Mouse (Mus musculus) midbrain, embryonic 12.5 days (tissue): ENCODE data around the gene Traf3ip2. TPM values are rescaled to one million over a fixed set of nuclear protein-coding genes. Genes with fewer than 3 reads are reported as not detected.

Experiments used
- ATAC-seq: fragments of 200-750 bp; cut with Nextera tagmentation; 2 replicates; pipeline ENCODE4 v1.8.0; 2017; ENCODE audit warnings: low read depth, moderate TSS enrichment, moderate library complexity; ENCODE audit not compliant: low FRiP score
- H3K27ac ChIP-seq: fragments of 300-500 bp; sonication (generic); replicated peaks from 2 replicates; pipeline ENCODE4 v1.5.1; 2016; ENCODE audit warnings: mild to moderate bottlenecking
- H3K27me3 ChIP-seq: fragments of 300-500 bp; sonication (generic); 2 replicates; pipeline ENCODE4 v1.6.1; 2016; ENCODE audit warnings: mild to moderate bottlenecking
- H3K36me3 ChIP-seq: fragments of 300-500 bp; sonication (generic); 2 replicates; pipeline ENCODE4 v1.6.1; 2016
- H3K4me1 ChIP-seq: fragments of 300-500 bp; sonication (generic); 2 replicates; pipeline ENCODE4 v1.6.1; 2016
- H3K4me2 ChIP-seq: fragments of 300-500 bp; sonication (generic); replicated peaks from 2 replicates; pipeline ENCODE4 v1.6.1; 2016; ENCODE audit warnings: mild to moderate bottlenecking, moderate library complexity
- H3K4me3 ChIP-seq: fragments of 300-500 bp; sonication (generic); 2 replicates; pipeline ENCODE4 v1.5.1; 2016; ENCODE audit warnings: mild to moderate bottlenecking
- H3K9ac ChIP-seq: fragments of 300-500 bp; sonication (generic); replicated peaks from 2 replicates; pipeline ENCODE4 v1.6.1; 2016; ENCODE audit warnings: mild to moderate bottlenecking, moderate library complexity
- H3K9me3 ChIP-seq: fragments of 300-500 bp; sonication (generic); 2 replicates; pipeline ENCODE4 v1.6.1; 2016; ENCODE audit warnings: mild to moderate bottlenecking
- WGBS: fragments of 180-500 bp; shearing (Covaris S2); methylation state at CpG from one replicate; pipeline ENCODE4 v1.1.7; 2016; 5-methylcytosine and 5-hydroxymethylcytosine counted together
- polyA plus RNA-seq: library from polyadenylated mRNA; unstranded; fragments of >200 nt; fragmentation: Nextera tagmentation; extraction: Ambion mirVana; gene quantifications from 2 replicates; pipeline ENCODE4 v1.2.1, GENCODE M21; 2016

Traf3ip2 gene
- polyA plus RNA-seq, 1 experiment from 2014 or later = 6.1 TPM

DNA sequence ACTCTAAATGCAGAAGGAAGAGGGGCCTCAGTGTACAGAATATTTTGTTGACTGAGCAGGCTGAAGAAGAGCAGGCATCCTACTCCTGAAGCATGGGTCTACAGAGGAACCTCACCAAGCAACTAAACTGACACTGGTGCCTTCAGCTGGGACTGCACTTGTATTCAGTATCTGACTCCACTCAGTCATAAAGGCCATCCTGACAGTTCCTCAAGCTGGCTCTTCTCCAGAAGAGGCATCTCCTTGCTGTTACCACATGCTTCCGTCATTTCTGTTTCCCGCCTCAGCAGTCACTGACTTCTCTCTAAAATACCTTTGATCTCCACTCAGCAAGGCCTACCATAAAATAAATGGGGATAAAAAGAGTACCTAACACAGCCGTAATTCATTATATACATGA lies 75.1 kb downstream of the Traf3ip2 start:
- WGBS = 89% methylated on average over 3 of the region's 3 CpGs
- H3K27me3 ChIP-seq = no peaks in the 10 kb centered on the region
- no peaks in the 10 kb centered on the region for H3K9me3 ChIP-seq
- no peaks in the 10 kb centered on the region for H3K36me3 ChIP-seq
- no peak overlapping the region for H3K4me3 ChIP-seq
- H3K27ac ChIP-seq = no peak overlapping the region
- H3K4me2 ChIP-seq = no peak overlapping the region
- no peak for ATAC-seq
- peaks cover 15% of the 10 kb centered on the region for H3K4me1 ChIP-seq
- no peak overlapping the region for H3K9ac ChIP-seq

GRCm38 (mm10) chr10:39691351-39692064 lies 78.8 kb downstream of the Traf3ip2 start:
- H3K9ac ChIP-seq = no peak overlapping the region
- H3K4me1 ChIP-seq = peaks cover 9% of the 10 kb centered on the region
- H3K9me3 ChIP-seq = no peaks in the 10 kb centered on the region
- H3K36me3 ChIP-seq = no peaks in the 10 kb centered on the region
- no peak overlapping the region for H3K4me2 ChIP-seq
- no peak overlapping the region for H3K4me3 ChIP-seq
- H3K27ac ChIP-seq = no peak overlapping the region
- WGBS = 44% methylated on average over 11 of the region's 11 CpGs
- no peaks in the 10 kb centered on the region for H3K27me3 ChIP-seq
- no peak for ATAC-seq

DNA sequence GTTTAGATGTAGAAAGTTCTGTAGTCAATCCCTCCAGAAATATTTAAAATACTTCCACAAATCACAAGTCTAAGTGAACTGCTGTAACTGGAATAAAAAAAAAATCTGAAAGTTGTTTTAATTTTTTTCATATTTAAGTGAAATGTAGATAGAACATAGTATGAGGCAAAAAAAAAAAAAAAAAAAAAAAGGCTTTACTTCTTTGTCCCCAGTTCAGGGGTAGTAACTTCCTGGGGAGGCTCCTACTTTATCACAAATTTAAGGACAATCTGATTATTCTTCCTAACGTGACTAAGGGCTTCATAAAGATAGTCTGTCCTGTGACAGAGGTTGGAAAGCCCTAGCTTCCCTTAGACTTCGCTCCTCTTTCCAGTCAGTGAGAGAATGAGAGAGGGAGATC lies 79.4 kb downstream of the Traf3ip2 start:
- Histone ChIP-seq H3K9me3 (no peaks in the 10 kb centered on the region), H3K36me3 (no peaks in the 10 kb centered on the region), H3K4me2 (no peak overlapping the region), H3K4me1 (peaks cover 9% of the 10 kb centered on the region), H3K9ac (no peak overlapping the region), H3K27me3 (no peaks in the 10 kb centered on the region), H3K27ac (no peak overlapping the region), H3K4me3 (no peak overlapping the region)
- ATAC-seq = no peak
- WGBS = 69% methylated on average over 2 of the region's 2 CpGs

Other genes with a start within 250 kb of the Traf3ip2 start
- gene Fyn, start 244.1 kb upstream of the Traf3ip2 start, polyA plus RNA-seq = 52.7 and 64.3 TPM in 2 replicates
- 20.7 and 20.8 TPM in 2 replicates for gene Rev3l, start 119.2 kb downstream of the Traf3ip2 start, polyA plus RNA-seq